Mouse (Mus musculus): ENCODE measurements around the gene Zfpl1.

Gene Zfpl1

GRCm38 (mm10) chr19:6101186-6101585 is 16.4 kb upstream of the Zfpl1 start:
- DNase-seq (ENCODE audit: low read depth, low spot score), result no peak

DNA sequence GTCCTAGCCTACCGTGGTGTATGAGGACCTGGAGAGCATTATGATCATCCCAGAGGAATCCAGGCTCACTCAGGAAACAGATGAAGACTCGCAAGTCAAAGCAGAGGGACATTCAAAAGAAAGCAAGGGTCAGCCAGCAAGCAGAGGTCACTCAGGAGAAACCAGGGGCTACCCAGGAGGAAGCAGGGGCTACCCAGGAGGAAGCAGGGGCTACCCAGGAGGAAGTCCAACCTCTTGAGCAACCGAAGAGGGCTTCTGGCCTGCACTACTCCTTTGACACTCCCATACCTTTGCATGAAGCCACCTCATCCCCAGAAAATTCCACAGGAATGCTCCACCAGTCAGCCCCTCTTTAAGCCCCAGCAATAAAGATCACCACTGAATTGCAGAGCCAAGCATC is 13.1 kb upstream of the Zfpl1 start:
- no peak for DNase-seq (ENCODE audit: low read depth, low spot score)

DNA sequence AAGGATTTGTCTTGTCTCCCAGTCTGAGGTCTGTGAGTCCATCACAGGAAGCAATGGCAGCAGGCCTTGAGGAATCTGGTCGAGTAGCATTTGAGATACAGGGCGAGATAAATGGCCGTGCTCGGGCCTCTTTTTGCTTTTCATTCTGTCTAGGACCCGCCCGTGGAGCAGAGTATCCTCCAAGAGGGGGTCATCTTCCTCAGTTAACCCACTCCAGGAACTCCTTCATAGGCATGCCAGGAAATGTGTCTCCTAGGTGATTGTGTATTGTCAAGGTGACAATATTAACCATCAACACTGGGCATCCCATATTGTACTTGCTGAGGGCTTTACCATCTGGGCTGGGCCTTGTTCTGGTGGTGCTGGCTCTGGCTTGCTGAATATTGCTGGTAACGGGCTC is 9.4 kb upstream of the Zfpl1 start, which contains the start of gene AC131692.1:
Gene AC131692.1, plus strand, starts transcription at position 301 of the 400 bp plus-strand sequence.
- DNase-seq (ENCODE audit: low read depth, low spot score), result no peak

GRCm38 (mm10) chr19:6088841-6089240 is 4.1 kb upstream of the Zfpl1 start:
- no peak for DNase-seq (ENCODE audit: low read depth, low spot score)

DNA sequence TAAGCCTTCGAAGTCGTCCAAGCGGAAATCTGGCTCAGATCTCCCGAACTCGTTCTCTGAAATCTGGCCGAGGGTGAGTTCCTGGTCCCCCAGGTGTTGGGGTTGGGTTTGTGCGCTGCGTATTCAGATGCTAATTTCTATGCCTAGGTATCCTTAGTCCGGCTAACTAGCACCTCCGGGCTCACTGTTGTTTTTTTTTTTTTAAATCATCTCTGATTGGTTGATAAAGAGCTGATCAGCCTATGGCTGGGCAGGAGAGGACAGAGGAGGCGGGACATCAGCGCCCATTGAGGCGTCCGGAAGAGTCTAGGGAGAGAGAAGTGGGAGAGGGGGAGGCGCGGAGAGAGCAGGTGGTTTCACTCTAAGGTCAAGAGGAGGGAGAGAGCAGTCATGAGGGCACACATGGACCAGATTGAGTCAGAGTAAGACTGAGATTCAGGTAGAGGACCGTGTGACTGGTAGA is 692 bp upstream of the Zfpl1 start:
- DNase-seq (ENCODE audit: low read depth, low spot score), result peak; percentile 65

GRCm38 (mm10) chr19:6082156-6082555 is 2.6 kb downstream of the Zfpl1 start, which contains the start of gene Gm28374:
Gene Gm28374 (minus strand): TSS chr19:6082256.
- DNase-seq (ENCODE audit: low read depth, low spot score), result no peak

- no peak for DNase-seq (ENCODE audit: low read depth, low spot score)
These were observed 4.7 kb downstream of the Zfpl1 start, which contains the start of gene Tmem262 for GRCm38 (mm10) chr19:6079983-6080480. Gene Tmem262 (plus strand): TSS chr19:6080033.

DNA sequence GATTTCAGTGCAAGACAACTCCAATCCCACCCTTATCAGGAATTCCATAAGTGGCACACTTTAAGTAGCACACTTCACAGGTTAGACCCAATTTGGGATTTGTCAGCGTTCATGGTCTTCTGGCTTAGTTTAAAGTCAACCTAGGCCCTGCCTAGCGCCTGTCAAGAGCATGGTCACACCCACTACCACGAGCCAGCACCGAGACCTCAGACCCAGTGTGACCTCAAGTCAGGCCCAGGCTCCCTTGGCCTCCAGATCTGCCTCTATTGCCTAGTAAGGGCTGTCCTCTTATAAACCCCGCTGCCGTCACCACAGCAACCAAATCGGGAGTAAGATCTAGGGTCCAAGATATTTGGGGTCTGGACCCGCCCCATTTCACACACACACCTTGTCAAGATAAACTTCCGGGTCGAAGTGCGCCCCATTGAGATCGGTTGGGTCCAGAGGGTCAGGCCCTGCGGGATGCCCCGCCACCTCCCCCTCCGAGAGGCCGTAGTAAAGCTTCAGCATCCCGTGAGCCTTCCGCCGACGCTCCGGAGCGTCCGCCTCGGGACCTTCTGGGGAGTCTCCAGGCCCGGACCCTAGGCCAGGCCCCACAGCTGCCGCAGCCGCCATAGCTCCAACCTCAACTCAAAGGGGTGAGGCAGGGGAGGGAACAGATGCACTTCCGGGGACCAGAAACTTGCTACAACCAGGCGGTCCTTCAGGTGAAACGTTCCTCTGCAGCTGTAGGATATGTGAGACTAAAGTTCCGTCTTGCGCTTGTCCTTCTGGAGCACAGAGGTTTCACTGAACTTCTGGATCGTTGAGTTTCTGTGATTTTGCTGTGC is 8.0 kb downstream of the Zfpl1 start, which contains the start of gene Vps51:
Gene Vps51, minus strand, starts transcription at position 668 of the 830 bp plus-strand sequence.
- peak; percentile 72 for DNase-seq (ENCODE audit: low read depth, low spot score)

DNA sequence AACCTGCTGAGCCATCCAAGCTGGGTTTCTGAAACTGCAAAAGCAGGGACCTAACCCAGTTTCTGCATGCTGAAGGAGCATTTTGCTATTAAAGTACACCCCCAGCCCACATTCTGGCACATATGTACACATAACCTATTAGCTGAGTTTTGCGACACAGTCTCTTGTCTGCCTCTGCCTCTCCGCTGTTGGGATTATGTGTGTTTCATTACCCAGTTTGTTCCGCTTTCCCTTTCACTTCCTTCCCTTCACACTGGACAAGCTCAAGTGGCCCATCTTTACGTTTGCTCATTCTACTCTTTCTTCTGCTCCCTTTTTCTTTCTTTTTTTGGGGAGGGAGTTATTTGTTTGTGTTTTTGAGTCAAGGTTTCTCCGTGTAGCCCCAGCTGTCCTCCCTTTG is 10.9 kb downstream of the Zfpl1 start:
- no peak for DNase-seq (ENCODE audit: low read depth, low spot score)

DNA sequence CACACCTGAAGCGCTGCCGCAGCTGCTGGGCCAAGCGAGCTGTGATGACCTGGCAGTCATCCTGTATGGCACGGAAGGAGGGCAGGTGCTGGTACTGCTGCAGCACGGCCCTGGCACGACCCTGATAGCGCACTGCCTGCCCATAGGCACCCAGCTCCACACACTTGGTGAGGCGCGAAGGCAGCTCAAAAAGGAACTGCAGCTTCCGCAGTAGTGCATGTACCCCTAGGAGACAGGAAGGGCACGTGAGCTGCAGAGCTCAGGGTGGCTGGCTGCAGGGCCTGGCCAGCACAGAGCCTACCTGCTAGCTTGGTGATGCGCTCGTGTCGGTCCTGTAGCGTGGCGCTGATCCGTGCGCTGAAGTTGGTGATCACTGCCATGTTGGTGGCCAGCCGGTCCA is 13.5 kb downstream of the Zfpl1 start:
- no peak for DNase-seq (ENCODE audit: low read depth, low spot score)

GRCm38 (mm10) chr19:6070571-6071250 is 14.0 kb downstream of the Zfpl1 start:
- DNase-seq (ENCODE audit: low read depth, low spot score), result no peak

GRCm38 (mm10) chr19:6069851-6070250 is 14.9 kb downstream of the Zfpl1 start:
- DNase-seq (ENCODE audit: low read depth, low spot score), result no peak

GRCm38 (mm10) chr19:6068951-6069350 is 15.8 kb downstream of the Zfpl1 start:
- no peak for DNase-seq (ENCODE audit: low read depth, low spot score)

DNA sequence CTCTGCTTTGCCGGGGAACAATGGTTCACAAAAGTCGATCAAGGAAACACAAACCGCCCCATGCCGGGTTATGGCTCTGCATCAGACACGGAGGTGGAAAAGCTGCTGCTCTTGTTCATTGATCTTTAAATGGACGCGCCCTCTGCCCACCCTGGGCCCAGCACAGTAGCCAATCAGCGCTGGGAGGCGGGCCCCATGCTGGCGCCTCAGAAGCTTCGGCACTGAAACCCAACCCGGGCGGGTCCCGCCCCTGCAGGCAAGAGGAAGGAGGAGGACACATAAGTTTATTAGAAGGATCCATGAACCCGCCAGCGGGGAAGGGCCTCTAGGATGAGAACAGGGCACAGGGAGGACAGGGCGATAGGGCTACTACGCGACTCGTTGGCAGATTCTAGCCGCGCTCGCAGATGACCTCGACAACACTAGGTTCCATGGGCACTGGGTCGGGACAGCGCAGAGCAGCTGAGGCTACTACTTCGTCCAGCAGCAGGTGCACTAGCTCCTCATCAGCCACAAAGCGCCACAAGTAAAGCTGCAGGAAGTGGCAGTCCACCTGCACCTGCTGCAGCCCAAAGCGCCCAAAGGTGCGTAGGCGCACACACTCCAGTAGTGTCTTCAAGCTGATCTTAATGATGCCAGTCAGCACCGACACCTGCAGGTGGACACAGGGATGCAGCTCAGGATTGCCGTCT is 16.9 kb downstream of the Zfpl1 start, which contains the start of gene Tm7sf2:
Gene Tm7sf2, minus strand, starts transcription at position 650 of the 692 bp plus-strand sequence.
- peak; percentile 78 for DNase-seq (ENCODE audit: low read depth, low spot score)

DNA sequence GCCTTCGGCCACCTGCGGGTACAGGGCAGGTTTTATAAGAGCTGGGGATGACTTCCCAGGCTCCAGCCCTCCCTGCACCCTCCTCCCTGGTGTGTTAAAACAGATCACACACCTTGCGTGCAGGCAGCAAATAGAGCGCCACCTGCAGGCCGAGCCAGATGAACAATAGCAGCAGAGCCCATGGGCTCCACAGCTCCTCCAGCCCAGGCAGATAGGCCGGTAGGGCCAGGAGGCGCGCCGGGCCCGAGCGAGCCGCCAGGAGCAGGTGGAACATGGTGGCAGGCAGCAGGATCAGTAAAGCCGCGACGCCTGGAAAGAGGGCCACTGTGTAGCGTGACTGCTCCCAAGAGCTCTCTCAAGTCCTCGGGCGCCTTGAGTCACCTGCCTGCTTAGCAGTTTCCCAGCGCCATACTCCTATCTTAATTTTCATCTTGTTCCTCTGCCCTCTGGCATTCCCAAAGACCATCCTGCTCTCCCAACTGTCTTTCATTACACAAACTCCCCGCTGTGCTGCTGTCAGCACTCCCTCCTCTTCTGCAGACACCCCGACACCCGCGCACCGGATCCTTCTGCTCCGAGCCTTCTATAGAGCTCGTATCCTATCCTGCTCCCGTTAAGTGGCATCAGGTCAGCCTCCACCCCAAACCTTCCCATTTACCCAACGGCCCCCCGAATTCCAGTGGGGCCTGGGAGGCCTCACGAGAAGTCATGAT is 17.6 kb downstream of the Zfpl1 start:
- DNase-seq (ENCODE audit: low read depth, low spot score), result peak; percentile 84

- DNase-seq (ENCODE audit: low read depth, low spot score), result no peak
These were observed 18.2 kb downstream of the Zfpl1 start for GRCm38 (mm10) chr19:6066571-6066970.

- no peak for DNase-seq (ENCODE audit: low read depth, low spot score)
These were observed 21.7 kb downstream of the Zfpl1 start for GRCm38 (mm10) chr19:6063081-6063480.

GRCm38 (mm10) chr19:6062418-6062817 is 22.3 kb downstream of the Zfpl1 start:
- no peak for DNase-seq (ENCODE audit: low read depth, low spot score)

DNA sequence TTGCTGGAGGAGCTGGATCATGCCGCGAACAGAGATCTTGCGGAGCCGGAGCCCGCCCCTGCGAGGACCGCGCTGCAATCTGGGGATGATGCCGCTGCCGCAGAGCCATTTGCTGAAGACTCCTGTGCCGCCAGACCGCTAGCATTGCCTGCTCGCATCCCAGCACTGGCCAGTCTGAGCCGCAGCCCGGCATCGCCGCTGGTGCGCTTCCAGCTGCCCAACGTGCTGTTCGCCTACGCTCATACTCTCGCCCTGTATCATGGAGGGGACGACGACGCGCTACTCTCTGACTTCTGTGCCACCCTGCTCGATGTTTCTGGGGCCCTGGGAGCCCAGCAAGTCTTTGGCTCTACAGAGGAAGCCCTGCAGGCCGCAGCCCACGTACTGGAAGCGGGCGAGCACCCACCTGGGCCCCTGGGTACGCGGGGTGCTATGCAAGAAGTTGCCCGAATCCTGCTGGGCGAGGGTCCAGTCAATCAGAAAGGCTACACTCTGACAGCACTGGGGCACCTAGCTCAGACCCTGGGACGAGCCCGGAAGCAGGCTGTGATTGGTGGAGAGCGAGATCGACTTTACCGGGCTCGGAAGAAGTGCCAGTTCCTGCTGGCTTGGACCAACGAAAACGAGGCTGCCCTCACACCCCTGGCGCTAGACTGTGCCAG is 23.0 kb downstream of the Zfpl1 start:
- no peak for DNase-seq (ENCODE audit: low read depth, low spot score)

GRCm38 (mm10) chr19:6061021-6061533 is 23.7 kb downstream of the Zfpl1 start, which contains the start of gene Znhit2:
Gene Znhit2 (plus strand): TSS chr19:6061192.
- peak; percentile 75 for DNase-seq (ENCODE audit: low read depth, low spot score)
